ENCODE assay signal across 7 mouse cellular contexts in genomic region chr7:45783511-45784091, GRCm38 (mm10). TPM values are rescaled to one million over a fixed set of nuclear protein-coding genes. Genes with fewer than 3 reads are reported as not detected.
DNase-seq lines count a peak whose midpoint lies in the region; ATAC-seq lines count a peak whose summit lies in the region.

Gene Lmtk3, plus strand, starts transcription at chr7:45783738.

- H3K4me2 ChIP-seq in embryonic facial prominence, embryonic 14.5 days (ENCODE audit: low read depth, low read length), result peak within 1 kb of the TSS; percentile 90
- H3K4me2 ChIP-seq in hindbrain, embryonic 13.5 days, result peak within 1 kb of the TSS; percentile 94

- peak; percentile 48 for ATAC-seq in embryonic facial prominence, embryonic 14.5 days (ENCODE audit: low read depth)
- ATAC-seq in hindbrain, embryonic 13.5 days (ENCODE audit: low FRiP score), result peak; percentile 57

- H3K9me3 ChIP-seq in embryonic facial prominence, embryonic 14.5 days (ENCODE audit: control insufficient read depth, low read length), result no peaks in the 10 kb centered on the region
- no peaks in the 10 kb centered on the region for H3K9me3 ChIP-seq in hindbrain, embryonic 13.5 days

- no peak within 1 kb of the TSS; the same call in 1 of the 2 replicates for H3K27ac ChIP-seq in embryonic facial prominence, embryonic 14.5 days (replicated peaks; ENCODE audit: low read depth, low read length)
- H3K27ac ChIP-seq in hindbrain, embryonic 13.5 days, result peak within 1 kb of the TSS; percentile 99

- under 1% methylated on average over 38 of the region's 38 CpGs for WGBS in embryonic facial prominence, embryonic 14.5 days
- WGBS in hindbrain, embryonic 13.5 days, result under 1% methylated on average over 38 of the region's 38 CpGs

- no peaks in the 10 kb centered on the region for H3K36me3 ChIP-seq in embryonic facial prominence, embryonic 14.5 days (ENCODE audit: control insufficient read depth, insufficient read depth, low read length)
- peaks cover 16% of the 10 kb centered on the region for H3K36me3 ChIP-seq in hindbrain, embryonic 13.5 days

- peak; percentile 10 for DNase-seq in MEL-GATA-1-ER (ENCODE audit: extremely low read depth, low read depth)
- DNase-seq in adrenal gland, postnatal 4 days (ENCODE audit: low spot score in 2 of 2), result no peak
- peak; percentile 81 for DNase-seq in embryonic facial prominence, embryonic 14.5 days (ENCODE audit: low spot score)
- DNase-seq in left cerebral cortex, adult 8-10 months (ENCODE audit: low spot score in 2 of 2), result peak; percentile 73 to 88
- DNase-seq in lung, postnatal 4 days, result peak; percentile 74 to 76
- DNase-seq in right cerebral cortex, postnatal 25 days, result peak; percentile 84

- peak within 1 kb of the TSS; percentile 74 for H3K4me3 ChIP-seq in embryonic facial prominence, embryonic 14.5 days (ENCODE audit: low read depth, low read length)
- peak within 1 kb of the TSS; percentile 91 for H3K4me3 ChIP-seq in hindbrain, embryonic 13.5 days

- H3K9ac ChIP-seq in embryonic facial prominence, embryonic 14.5 days (ENCODE audit: low read depth, low read length), result peak within 1 kb of the TSS; percentile 70
- peak within 1 kb of the TSS; percentile 85 for H3K9ac ChIP-seq in hindbrain, embryonic 13.5 days

- peaks cover 19% of the 10 kb centered on the region for H3K4me1 ChIP-seq in embryonic facial prominence, embryonic 14.5 days (ENCODE audit: control insufficient read depth, insufficient read depth, low read length)
- H3K4me1 ChIP-seq in hindbrain, embryonic 13.5 days (replicated peaks), result peaks cover 50% of the 10 kb centered on the region

- no peaks in the 10 kb centered on the region for H3K27me3 ChIP-seq in embryonic facial prominence, embryonic 14.5 days (replicated peaks; ENCODE audit: control insufficient read depth, insufficient read depth, low read length)
- H3K27me3 ChIP-seq in hindbrain, embryonic 13.5 days, result peaks cover 16% of the 10 kb centered on the region; the same call in 1 of the 2 replicates

RNA-seq across cellular contexts. Expression of gene Lmtk3, which starts in this region (rescaled TPM):
- total RNA-seq in adrenal gland, postnatal 4 days (2021), result 10 to 100 TPM; 17.2 to 18.8 TPM
- 0.67 and 1.5 TPM in 2 replicates for polyA plus RNA-seq in embryonic facial prominence, embryonic 14.5 days (2014; fragmentation: Nextera tagmentation; extraction: Ambion mirVana)
- polyA plus RNA-seq in hindbrain, embryonic 13.5 days (2015; fragmentation: Nextera tagmentation; extraction: Ambion mirVana), result 21.1 and 22.8 TPM in 2 replicates
- 100 to 1,000 TPM; 219 to 241 (median 237) TPM for total RNA-seq in left cerebral cortex, adult 8-10 months (2022)

Comparison
In these comparisons a context has a peak if more than half of its experiments do, and no peak if none do; other contexts are left out.
1. RNA of gene Lmtk3 (total RNA-seq): 219 to 241 TPM in left cerebral cortex, adult 8-10 months; 17.2 to 18.8 TPM in adrenal gland, postnatal 4 days; every median in the first group is over 10 times any median in the second.
2. DNase-seq: peak in MEL-GATA-1-ER (single experiment), embryonic facial prominence, embryonic 14.5 days (single experiment), left cerebral cortex, adult 8-10 months (2 of 2), lung, postnatal 4 days (2 of 2) and right cerebral cortex, postnatal 25 days (single experiment); none in adrenal gland, postnatal 4 days (0 of 2).